Mouse (Mus musculus) thymus, adult 2 months (tissue): ENCODE results near the gene Wars. TPM values are rescaled to one million over a fixed set of nuclear protein-coding genes. Genes with fewer than 3 reads are reported as not detected.

ENCODE experiments used
- DNase-seq: peaks from one replicate; pipeline ENCODE4 v3.0.0; 2021
- H3K27ac ChIP-seq: fragments of 200-500 bp; 2 replicates; pipeline ENCODE4 v1.5.1; 2012; ENCODE audit warnings: low read length, control low read depth; ENCODE audit not compliant: control insufficient read depth, insufficient read depth
- H3K27me3 ChIP-seq: fragments of 200-500 bp; 2 replicates; pipeline ENCODE4 v1.6.1; 2012; ENCODE audit warnings: mild to moderate bottlenecking, low read length, moderate library complexity, mixed read lengths; ENCODE audit not compliant: control insufficient read depth, insufficient read depth
- H3K36me3 ChIP-seq: fragments of 200-500 bp; 2 replicates; pipeline ENCODE4 v1.6.1; 2012; ENCODE audit warnings: mild to moderate bottlenecking, low read length, moderate library complexity; ENCODE audit not compliant: control insufficient read depth, insufficient read depth
- H3K4me1 ChIP-seq: fragments of 200-500 bp; replicated peaks from 2 replicates; pipeline ENCODE4 v1.6.1; 2012; ENCODE audit warnings: low read length; ENCODE audit not compliant: control insufficient read depth, insufficient read depth
- H3K4me3 ChIP-seq: fragments of 200-500 bp; 2 replicates; pipeline ENCODE4 v1.5.1; 2012; ENCODE audit warnings: mild to moderate bottlenecking, low read length, control low read depth, moderate library complexity; ENCODE audit not compliant: control insufficient read depth, insufficient read depth
- CTCF ChIP-seq: fragments of 200-500 bp; IDR thresholded peaks from 2 replicates; pipeline ENCODE4 v1.5.1; 2012; ENCODE audit warnings: mild to moderate bottlenecking, control low read depth, low read length, moderate library complexity, borderline replicate concordance; ENCODE audit not compliant: control insufficient read depth, poor library complexity, insufficient read depth; ENCODE audit errors: extremely low read depth
- POLR2A ChIP-seq: fragments of 200-500 bp; IDR thresholded peaks from 2 replicates; pipeline ENCODE4 v1.6.1; 2012; ENCODE audit warnings: mild to moderate bottlenecking, low read length, control low read depth, moderate library complexity; ENCODE audit not compliant: control insufficient read depth, poor library complexity, insufficient read depth; ENCODE audit errors: extremely low read depth
- WGBS: fragments of 180-500 bp; shearing (Covaris S2); methylation state at CpG from one replicate; pipeline ENCODE4 v1.1.7; 2018; 5-methylcytosine and 5-hydroxymethylcytosine counted together
- polyA plus RNA-seq: library from polyadenylated mRNA; depleted of rRNA; stranded (reverse); fragments of >200 nt; gene quantifications from 2 replicates; pipeline ENCODE4 v1.2.3, GENCODE M21; 2012

The Wars gene
- polyA plus RNA-seq, 1 experiment, result 71.3 TPM

DNA sequence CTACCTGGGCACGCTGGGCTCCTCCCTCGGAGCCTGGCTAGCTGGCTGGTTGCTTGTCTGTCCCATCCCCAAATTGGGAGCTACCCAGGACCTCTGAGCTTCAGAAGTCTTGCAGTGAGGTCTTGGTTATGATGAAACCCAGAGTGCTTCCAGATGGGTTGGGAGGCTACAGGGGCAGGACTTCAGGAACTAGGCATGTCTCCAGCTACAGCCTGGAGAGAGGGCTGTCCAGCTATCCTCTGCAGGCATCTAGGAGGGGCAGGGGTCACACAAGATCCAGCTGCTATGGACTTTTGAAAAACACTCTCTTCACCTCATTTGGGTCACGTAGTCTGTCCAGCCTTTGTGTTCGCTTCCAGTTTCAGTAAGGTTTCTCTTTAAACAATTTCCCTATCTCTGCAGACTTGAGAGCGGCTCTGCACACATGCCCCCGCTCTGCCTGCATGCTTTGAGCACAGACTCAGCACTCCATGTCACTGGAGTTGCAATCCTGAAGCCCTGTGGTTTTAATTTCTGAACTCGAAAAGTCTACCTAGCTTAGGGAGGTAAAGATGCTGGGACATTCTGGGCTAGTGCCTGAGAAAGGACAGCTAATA is 36.3 kb downstream of the Wars start:
- no peak for DNase-seq
- 89% methylated on average over 7 of the region's 7 CpGs for WGBS
- Histone ChIP-seq H3K4me1 (no peaks in the 10 kb centered on the region), H3K27ac (no peak overlapping the region), H3K27me3 (no peaks in the 10 kb centered on the region), H3K4me3 (no peak overlapping the region), H3K36me3 (no peaks in the 10 kb centered on the region)
- no peak for TF ChIP-seq CTCF

DNA sequence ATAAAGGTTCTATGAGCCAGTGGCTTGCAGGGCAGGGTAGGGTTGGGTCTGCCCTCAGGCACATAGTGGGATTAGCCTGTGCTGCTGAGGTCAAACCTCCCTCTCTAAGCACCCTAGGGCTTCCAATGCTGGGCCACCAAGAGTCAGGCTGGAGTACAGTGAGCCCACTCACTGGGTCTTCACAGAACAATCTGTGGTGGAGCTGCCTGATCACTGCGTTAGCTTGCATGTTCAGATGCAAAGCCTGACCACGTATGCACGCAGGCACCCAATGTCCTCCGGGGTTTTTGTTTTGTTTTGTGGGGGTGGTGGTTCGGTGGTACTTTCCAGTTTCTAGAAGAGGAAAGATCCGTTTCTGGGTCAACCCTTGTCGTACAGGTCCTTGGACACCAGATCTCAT is 36.9 kb downstream of the Wars start:
- no peaks in the 10 kb centered on the region for H3K27me3 ChIP-seq
- DNase-seq, result no peak
- H3K4me1 ChIP-seq, result no peaks in the 10 kb centered on the region
- WGBS, result 88% methylated on average over 7 of the region's 7 CpGs
- no peak overlapping the region for H3K27ac ChIP-seq
- TF ChIP-seq POLR2A, result no peak
- TF ChIP-seq CTCF, result no peak
- no peak overlapping the region for H3K4me3 ChIP-seq
- no peaks in the 10 kb centered on the region for H3K36me3 ChIP-seq

DNA sequence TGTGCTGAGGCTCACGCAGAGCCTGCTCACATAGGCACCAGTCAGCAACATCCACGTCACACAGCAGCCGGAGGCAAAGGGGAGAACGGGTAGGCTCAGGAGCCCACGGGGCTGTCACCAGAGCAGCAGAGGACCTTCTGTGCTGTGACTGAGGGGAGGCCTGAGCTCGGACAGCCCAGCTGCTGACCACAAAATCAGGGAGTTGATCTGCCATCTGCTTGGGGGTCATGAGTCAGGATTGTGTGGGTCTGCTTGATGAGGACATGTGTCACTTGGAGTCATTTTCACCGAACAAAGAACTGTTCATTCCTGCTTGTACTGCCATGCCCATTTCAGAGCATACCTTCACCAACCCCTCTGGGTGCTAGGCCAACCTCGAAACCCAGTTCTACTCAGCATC is 37.8 kb downstream of the Wars start:
- H3K4me3 ChIP-seq, result no peak overlapping the region
- 0 out of 2 replicates have a peak, but pooled peaks cover 4% of the 10 kb centered on the region for H3K4me1 ChIP-seq
- DNase-seq, result no peak
- H3K27ac ChIP-seq, result no peak overlapping the region
- no peak for TF ChIP-seq POLR2A
- TF ChIP-seq CTCF, result no peak
- WGBS, result 88% methylated on average over 8 of the region's 8 CpGs
- no peaks in the 10 kb centered on the region for H3K27me3 ChIP-seq
- H3K36me3 ChIP-seq, result no peaks in the 10 kb centered on the region

DNA sequence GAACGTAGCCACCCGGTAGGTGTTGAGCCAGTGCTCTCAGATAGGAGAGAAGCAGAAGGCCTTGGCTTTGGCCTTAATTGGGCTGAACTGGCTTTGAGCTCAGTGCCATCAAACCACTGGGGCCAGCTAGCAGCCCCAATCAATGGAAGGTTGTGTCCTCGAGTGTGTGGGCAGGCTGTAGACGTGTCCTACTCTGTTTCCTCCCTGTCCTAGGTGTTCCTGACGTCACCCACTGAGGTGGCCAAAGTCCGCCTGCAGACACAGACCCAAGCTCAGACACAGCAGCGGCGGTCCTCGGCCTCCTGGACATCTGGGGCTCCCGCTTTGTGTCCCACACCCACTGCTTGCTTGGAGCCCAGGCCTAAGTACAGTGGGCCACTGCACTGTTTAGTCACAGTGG is 38.9 kb downstream of the Wars start:
- Histone ChIP-seq H3K4me3 (no peak overlapping the region), H3K4me1 (0 out of 2 replicates have a peak, but pooled peaks cover 4% of the 10 kb centered on the region), H3K36me3 (no peaks in the 10 kb centered on the region), H3K27me3 (no peaks in the 10 kb centered on the region), H3K27ac (no peak overlapping the region)
- 97% methylated on average over 10 of the region's 10 CpGs for WGBS
- no peak for DNase-seq
- no peak for TF ChIP-seq POLR2A
- no peak for TF ChIP-seq CTCF

DNA sequence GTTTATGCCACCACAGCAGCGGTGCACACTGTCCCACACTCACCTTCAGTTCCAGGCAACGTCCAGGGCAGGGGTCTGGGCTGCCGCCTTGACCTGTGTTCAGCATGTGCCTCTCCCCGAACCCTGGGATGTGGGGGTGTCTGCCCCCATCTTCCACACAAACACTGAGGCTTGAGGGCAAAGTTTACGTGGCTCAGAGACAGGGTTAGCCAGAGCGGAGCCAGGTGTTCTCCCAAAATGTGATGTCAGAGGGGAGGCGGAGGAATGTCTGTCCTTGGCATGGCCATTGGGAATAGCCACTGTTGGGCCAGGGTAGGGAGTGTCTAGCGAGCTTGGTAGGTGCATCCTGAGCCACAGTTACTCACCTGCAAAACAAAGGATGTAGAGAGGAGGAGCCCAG is 41.2 kb downstream of the Wars start:
- Histone ChIP-seq H3K27ac (no peak overlapping the region), H3K27me3 (no peaks in the 10 kb centered on the region), H3K4me1 (0 out of 2 replicates have a peak, but pooled peaks cover 4% of the 10 kb centered on the region), H3K4me3 (no peak overlapping the region), H3K36me3 (no peaks in the 10 kb centered on the region)
- TF ChIP-seq POLR2A (no peak), CTCF (no peak)
- WGBS, result 98% methylated on average over 8 of the region's 8 CpGs
- DNase-seq, result no peak

DNA sequence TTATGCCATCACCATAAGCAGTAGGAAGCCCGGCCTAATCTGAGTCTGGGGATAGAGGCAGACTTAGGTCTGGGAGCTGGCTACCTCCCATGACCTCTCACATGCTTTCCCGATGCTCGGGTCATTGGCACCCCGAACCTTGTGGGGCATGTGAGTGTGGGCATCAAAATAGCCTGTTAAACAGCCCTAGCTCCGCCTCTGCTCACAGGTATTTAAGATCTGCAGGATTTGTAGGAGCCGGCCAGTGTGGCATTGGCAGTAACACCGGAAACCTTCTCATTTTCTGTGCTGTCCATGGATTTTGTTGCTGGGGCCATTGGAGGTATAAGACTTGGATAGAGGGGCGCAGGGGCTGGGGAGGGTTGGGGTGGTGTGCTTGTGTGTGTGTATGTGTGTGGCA is 43.1 kb downstream of the Wars start:
- Histone ChIP-seq H3K36me3 (no peaks in the 10 kb centered on the region), H3K4me3 (no peak overlapping the region), H3K27ac (no peak overlapping the region), H3K4me1 (0 out of 2 replicates have a peak, but pooled peaks cover 4% of the 10 kb centered on the region), H3K27me3 (no peaks in the 10 kb centered on the region)
- WGBS, result 94% methylated on average over 8 of the region's 8 CpGs
- TF ChIP-seq CTCF (no peak), POLR2A (no peak)
- DNase-seq, result no peak

DNA sequence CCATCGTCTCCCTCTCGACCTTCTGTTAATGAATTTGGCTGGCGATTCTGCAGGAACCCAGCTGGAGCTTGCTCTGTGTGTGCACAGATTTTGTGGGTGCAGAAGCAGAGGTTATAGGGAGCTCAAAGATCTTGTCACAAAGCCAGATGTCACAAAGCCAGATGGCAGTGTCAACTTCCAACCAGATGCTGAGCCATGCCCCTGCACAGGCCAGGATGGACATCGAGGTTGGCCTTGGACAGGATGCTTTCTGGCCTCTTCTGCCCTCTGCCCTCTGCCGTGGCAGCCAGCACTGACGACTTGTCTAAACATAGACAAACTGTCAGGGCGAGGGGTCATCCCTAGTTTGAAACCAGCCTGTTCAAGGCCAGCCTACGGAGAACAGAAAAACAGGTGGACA is 43.8 kb downstream of the Wars start:
- Histone ChIP-seq H3K27ac (no peak overlapping the region), H3K36me3 (no peaks in the 10 kb centered on the region), H3K4me3 (no peak overlapping the region), H3K4me1 (0 out of 2 replicates have a peak, but pooled peaks cover 4% of the 10 kb centered on the region), H3K27me3 (no peaks in the 10 kb centered on the region)
- WGBS, result 90% methylated on average over 8 of the region's 8 CpGs
- DNase-seq, result no peak
- TF ChIP-seq CTCF (no peak), POLR2A (no peak)
